Mouse (Mus musculus): ENCODE measurements around the gene Osbpl5.
"Not testable (repeated sequence)": the region's sequence is repeated elsewhere in the genome, so short reads cannot be mapped to it uniquely, and the experiment has no call there.

The Osbpl5 gene

DNA sequence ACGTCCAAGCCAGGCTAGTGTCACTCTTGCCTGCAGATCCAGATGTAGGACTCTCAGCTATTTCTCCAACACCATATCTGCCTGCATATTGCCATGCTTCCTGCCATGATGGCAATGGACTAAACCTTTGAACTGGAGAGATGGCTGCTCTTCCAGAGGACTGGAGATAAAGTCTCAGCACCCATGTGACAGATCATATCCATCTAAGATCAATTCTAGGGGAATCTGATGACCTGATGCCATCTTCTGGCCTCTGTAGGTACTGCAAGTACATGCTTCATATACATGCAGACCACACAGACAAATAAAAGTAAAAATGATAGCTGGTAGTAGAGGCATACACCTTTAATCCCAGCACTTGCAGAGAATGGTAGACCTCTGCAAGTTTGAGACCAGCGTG, 60.6 kb downstream of the Osbpl5 start:
- DNase-seq = peak in 1 of 2 experiments; percentile 23

DNA sequence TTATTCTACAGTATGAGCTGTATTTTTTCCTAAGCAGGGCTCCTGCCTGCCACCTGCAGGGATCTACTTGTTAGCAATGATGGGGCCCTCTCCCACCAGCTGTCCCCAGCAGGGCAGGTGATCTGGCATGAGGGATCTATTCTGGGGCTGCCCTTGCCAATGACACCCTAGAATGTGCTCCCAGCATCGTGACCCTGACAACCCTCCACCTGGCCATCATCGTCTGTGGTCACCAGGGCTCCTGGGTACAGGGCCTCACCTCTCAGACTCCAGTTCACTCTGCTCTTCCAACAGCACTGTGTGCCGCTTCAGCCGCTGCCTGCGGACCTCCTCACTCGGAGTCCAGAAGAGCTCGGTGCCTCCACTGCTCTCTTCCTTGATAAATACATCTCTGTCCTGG, 62.2 kb downstream of the Osbpl5 start:
- no peak for DNase-seq

DNA sequence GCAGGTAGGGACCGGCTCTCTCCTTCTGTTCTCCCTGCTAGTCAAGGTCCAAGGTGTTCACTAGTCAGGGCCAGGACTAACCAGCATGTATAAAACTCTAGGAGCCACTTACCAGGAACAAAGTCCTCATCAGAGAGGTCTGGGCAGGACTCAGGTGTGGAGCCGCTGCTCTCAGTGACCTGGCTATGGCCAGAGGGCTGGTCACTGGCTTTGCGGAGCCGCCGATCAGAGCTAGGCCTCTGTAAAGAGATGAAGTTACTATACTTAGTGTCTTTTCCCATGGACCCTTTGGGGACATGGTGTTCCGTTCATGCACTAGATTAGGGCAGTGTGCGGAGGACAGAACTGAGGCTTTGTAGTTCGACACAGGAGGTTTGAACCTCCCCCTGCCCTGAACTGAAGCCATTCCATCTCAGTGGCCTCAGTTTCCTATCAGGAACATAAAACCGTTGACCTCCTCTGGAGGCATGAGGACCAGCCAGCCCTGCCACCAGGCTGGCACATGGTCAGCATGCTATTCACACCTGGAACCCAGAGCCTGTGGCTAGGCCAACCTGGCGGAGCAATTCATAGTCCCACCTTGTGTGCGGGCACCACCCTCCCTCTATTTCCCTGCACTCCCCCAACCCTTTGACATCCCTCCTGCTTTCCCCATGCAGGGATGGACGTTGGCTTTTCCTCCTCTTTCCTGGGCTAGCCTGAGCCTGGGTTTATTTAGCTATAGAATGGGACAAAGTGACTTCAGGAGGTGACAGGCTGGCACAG, 63.9 kb downstream of the Osbpl5 start:
- no peak for DNase-seq

DNA sequence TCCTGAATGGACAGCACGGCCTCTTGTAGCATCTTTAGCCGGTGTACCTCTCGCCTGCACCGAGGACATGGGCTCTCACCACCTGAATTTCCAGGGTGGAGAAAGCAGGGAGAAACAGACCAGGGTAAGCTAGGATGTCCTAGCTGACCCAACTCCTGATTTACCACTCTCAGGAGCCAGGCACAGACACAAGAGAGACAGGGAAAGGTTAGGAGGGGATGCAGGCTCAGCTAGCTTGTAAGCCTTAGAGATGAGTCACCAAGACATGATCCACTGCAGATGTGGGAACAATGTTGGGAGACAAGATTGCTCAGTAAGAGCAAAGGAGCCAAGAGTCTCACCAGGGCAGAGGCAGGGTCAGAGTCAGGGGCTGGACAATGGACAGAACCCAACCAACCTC, 64.9 kb downstream of the Osbpl5 start:
- DNase-seq = no peak

DNA sequence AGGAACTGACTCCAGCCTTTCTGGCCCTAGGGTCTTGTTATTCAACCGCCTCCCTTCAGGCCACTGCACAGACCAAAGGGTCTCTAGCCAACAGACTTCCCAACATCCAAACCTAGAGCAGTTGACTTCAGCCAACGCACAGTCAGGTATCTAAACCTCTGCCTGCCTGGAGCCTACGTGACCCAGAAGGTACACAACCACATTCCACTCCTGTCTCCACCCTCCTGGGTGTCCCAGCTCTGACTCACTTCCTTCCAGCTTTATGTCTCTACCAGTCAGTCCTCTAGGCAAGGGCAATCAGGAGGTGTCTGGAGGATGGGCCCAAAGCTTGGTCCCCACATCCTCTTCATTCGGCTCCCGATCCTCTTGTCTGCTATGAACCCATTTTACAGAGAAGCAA, 65.6 kb downstream of the Osbpl5 start:
- DNase-seq = no peak

DNA sequence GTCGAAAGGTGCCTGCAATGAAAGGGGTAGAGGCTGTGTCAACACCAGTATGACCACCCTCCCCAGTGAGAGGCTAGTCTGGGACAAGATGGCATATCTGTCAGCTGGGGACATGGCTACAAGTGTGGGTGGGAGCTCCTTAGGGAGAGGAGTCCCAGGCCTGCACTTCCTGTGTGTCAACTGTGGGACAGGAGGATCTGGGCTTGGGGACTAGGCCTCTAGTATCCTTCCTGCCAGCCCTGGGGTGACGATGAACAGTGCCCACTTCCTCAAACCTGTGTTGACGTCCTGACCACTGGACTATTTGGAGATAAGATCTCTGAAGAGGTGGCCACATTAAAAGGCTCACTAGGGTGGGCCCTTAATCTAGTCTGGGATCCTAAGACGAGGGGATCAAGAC, 66.8 kb downstream of the Osbpl5 start:
- DNase-seq = no peak

DNA sequence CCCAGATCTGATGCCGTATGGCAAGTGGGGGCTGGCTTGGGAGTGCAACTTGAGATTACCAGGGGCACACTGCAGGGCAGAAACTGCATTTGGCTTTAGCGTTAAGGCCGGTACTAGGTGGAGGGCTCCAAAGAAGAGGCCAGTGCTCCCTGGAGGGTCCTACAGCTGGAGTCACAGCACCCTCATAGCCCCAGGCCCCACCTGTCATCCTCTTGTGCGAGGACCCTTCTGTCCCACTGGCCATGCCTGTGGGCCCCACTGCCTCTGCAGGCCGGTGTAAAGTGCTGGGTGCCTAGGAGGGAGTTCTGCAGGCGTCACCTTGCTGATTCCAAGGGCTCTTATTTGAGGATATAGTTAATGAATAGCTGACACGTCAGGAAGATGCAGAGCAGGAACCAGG, 67.3 kb downstream of the Osbpl5 start:
- no peak for DNase-seq

DNA sequence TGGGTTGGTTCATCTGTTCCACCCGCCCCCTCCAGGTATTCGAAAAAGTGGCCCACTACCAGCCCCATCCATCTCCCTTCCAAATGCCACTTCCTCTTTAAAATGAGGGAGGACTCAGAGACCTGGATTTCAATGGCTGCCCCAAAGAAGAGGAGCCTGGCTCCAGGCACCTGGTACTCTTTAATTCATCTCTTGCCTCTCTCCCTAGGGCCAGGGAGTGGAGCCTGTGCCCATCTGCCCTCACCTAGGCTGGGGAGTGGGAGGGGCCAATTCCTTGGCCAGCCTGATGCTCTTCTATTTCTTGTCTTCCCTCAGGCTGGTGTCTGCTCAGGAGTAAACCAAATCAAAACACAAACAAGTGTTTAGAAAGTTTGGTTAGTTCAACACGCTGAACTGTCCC, 70.1 kb downstream of the Osbpl5 start:
- not testable (repeated sequence) for DNase-seq

DNA sequence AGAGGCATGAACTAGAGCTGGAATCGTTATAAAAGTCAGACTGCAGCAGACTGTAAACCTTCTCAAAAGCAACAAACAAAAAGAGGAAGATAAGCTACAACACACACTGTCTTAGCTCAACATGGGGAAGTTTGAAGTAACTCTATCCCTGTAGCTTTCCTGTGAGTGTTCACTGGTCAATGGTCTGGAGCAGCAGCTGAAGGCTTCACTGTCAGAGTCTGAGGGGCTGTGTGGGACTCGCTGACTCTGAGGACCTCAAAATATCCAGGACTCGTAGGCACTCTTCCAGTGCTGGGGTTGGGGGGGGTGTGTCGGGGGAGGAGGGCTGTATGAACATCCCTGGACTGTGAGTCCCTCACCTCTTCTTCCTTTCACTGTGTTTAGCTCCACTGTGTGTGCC, 70.6 kb downstream of the Osbpl5 start:
- DNase-seq = not testable (repeated sequence)

DNA sequence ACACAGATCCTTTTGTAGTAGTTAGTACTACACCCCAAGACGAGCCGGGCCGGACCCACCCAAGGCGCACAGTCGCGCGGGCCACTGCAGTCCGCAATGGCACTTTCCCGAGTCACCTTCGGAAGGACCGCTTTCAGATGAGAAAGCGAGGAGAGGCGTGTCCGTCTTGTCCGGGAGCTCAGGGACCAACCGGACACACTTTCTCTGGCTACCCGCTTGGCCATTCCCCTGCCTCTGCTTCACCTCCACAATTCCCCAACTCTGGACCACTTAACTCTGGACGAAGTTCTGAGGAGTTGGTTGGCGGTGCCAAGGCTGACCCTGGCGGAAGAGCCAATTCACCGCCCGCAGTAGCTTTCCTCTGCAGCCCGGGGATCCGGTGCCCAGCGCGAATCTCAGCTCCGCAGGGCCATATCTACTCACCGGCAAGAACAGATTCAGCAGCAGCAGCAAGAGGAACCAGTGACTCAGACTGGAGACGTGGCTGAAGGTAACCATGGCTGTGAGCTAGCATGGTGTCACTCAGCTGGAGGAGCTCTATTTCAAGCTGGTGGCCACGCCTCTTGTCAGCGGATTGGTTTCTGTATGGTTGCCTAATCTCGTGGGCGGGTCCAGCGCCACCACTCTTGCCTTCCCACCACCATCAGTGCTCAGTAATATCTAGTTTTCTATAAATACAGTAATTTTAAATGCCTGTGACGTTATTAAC, 71.3 kb downstream of the Osbpl5 start, which contains the start of gene Tnfrsf23:
Gene Tnfrsf23, minus strand, starts transcription at position 514 of the 709 bp plus-strand sequence.
- DNase-seq = peak; percentile 88 to 89

DNA sequence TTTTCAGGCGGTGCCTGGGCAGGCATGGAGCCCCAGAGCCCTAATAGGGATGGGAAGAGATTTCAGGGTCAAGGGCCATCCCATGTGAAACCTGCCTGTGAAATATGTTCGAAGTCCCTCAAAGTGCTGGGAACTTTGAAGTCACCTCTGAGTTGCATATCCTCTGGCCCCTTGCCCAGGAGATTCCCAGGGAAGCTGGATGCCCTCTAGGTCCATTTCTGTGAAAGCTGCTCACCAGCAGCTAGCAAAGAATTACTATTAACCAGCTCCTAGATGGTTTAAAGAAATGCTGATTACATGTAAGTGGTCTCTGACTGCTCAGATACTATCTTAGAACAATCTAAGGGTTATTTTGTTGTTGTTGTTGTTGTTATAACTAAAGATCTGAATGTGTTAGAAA, 72.2 kb downstream of the Osbpl5 start:
- DNase-seq = not testable (repeated sequence)

DNA sequence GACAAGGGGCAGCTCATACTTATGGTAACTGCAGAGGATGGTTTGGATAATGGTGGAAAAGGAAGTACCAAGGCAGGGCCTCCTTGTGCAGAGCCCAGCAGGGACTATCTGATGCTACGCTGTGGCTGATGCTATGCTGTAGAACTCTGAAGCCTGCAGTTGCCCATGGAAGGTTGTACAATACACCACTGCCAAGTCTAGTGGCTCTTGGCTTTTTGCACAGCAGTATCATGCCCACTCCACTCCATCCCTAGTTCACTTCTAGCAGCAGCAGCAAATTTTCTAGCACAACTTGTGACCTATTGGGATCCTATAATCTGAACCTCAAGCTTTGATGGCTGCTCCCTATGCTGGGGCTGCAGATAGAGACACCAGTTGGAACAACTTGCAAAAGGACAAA, 75.2 kb downstream of the Osbpl5 start:
- DNase-seq = no peak

DNA sequence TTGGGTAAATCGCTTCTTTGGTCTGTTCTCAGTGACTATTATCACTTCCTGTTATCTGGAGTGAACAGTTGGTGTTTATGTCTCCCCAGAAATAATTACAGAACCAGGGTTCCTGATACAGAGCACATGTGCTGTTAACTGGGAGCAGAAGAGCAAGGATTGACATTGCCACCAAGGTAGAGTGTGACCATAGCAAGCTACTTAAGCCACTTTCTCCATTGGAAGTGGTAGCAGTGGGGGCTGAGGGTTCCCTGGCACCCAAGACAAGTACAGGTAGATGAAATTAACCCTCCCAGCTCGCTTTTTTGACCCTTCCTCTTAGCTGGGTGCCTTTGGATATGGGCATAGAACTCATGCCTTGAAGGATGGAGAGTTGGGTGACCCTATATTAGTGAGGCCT, 75.9 kb downstream of the Osbpl5 start:
- DNase-seq = not testable (repeated sequence)

DNA sequence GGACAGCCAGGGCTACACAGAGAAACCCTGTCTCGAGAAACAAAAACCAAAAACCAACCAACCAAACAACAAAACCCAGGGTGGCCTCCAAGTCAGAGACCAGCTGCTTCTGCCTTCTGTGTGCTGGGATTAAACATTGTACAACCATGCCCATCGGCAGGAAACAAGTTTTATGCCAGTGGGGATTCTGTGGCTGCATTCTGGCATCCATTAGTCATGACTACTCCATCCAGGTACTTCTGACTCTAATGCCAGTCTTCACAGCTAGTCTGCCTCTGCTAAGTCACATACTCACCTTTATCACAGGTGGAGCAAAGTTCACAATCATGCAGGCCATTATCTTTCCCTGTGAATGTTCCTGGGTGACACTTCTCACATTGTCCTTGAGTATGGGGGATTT, 77.1 kb downstream of the Osbpl5 start:
- DNase-seq = not testable (repeated sequence)

DNA sequence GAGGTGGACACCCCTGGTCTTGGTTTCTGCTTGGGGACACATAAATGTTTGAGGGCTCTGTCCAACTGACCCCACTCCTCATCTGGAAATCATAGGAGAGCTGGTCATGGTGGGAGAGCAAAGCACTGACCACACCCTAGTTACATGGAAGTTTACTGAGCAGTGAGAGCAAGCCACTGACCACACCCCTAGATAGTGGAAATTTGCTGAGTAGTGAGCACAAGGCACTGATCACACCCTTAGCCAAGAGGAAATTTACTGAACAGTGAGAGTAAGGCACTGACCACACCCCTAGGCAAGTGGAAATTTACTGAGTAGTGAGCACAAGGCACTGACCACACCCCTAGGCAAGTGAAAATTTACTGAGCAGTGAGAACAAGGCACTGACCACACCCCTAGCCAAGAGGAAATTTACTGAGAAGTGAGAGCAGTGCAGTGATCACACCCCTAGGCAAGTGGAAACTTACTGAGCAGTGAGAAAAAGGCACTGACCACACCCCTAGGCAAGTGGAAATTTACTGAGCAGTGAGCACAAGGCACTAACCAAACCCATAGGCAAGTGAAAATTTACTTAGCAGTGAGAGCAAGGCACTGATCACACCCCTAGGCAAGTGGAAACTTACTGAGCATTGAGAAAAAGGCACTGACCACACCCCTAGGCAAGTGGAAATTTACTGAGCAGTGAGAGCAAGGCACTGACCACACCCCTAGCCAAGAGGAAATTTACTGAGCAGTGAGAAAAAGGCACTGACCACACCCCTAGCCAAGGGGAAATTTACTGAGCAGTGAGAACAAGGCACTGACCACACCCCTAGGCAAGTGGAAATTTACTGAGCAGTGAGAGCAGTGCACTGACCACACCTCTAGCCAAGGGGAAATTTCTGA, 90.1 kb downstream of the Osbpl5 start:
- no peak for DNase-seq

DNA sequence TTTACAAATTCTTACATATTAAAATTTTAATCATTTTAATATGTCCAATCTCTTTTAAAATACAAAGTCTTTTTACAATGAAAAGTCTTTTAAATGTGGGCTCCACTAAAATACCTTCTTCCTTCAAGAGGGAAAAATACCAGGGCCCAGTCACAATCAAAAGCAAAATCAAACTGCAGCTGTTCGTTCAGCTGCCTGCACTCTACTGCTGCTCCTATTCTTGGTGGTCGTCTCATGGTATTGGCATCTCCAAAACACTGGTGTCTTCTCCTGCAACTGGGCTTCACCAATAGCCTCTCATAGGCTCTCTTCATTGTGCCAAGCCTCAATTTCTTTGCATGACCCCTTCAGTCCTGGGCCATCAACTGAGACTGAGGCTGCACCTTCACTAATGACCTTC, 93.3 kb downstream of the Osbpl5 start:
- DNase-seq = no peak

DNA sequence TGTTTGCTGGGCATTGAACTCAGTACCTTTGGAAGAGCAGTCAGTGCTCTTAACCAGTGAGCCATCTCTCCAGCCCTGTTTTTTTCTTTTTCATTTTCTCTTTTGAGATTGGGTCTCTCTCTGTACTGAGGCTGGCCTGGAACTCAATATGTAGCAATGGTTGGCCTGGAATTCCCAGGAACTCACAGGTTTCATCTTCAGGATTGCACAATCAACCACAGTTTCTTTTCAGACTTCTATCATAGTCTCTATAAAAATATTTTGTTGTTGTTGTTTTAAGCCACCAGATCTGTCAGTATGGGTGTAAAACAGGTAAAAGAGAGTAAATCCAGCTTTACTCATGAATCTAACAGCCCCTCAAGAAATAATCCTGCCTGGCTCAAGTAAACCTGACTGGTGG, 96.0 kb downstream of the Osbpl5 start:
- no peak for DNase-seq

DNA sequence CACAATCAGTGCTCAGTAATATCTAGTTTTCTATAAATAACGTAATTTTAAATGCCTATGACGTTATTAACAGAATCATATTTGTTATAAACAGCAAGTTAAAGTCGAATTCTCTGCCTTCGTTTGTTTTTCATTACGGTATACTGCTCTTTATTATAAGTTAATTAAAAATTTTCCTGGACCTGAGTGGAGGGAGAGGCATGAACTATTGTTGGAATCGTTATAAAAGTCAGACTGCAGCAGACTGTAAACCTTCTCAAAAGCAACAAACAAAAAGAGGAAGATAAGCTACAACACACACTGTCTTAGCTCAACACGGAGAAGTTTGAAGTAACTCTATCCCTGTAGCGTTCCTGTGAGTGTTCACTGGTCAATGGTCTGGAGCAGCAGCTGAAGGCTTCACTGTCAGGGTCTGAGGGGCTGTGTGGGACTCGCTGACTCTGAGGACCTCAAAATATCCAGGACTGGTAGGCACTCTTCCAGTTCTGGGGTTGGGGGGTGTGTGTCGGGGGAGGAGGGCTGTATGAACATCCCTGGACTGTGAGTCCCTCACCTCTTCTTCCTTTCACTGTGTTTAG, 106.9 kb downstream of the Osbpl5 start:
- DNase-seq = not testable (repeated sequence)

DNA sequence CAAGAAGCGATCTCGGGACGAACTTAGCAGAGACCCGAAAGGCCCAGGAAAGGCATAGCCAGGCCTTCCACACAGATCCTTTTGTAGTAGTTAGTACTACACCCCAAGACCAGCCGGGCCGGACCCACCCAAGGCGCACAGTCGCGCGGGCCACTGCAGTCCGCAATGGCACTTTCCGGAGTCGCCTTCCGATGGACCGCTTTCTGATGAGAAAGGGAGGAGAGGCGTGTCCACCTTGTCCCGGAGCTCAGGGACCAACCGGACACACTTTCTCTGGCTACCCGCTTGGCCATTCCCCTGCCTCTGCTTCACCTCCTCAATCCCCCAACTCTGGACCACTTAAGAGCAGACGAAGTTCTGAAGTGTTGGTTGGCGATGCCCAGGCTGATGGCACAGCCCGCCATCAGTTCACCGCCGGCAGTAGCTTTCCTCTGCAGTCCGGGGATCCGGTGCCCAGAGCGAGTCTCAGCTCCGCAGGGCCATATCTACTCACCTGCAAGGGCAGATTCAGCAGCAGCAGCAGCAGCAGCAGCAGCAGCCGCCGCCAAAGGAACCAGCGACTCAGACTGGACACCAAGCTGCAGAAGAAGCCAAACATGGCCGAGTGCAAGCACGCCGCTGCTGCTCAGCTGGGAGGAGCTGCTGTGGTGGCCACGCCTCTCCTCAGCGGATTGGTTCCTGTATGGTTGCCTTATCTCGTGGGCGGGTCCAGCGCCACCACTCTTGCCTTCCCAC, 107.6 kb downstream of the Osbpl5 start, which contains the start of gene Tnfrsf22:
Gene Tnfrsf22, minus strand, starts transcription at position 628 of the 735 bp plus-strand sequence.
- DNase-seq = peak; percentile 88 to 90

DNA sequence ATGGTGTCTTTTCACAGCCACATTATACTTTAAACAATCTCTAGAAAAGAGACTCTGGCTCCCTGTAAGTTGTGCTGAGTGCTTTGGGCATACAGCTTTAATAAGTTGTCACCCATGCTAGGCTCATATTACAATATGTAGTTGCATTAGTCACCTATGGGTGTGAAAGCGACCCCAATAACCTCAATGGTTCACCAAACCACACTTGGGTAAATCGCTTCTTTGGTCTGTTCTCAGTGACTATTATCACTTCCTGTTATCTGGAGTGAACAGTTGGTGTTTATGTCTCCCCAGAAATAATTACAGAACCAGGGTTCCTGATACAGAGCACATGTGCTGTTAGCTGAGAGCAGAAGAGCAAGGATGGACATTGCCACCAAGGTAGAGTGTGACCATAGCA, 112.8 kb downstream of the Osbpl5 start:
- not testable (repeated sequence) for DNase-seq
